Mouse (Mus musculus): ENCODE results near the gene Etfa. TPM values are rescaled to one million over a fixed set of nuclear protein-coding genes. Genes with fewer than 3 reads are reported as not detected.

Etfa gene
- polyA plus RNA-seq, 1 experiment: not detected

DNA sequence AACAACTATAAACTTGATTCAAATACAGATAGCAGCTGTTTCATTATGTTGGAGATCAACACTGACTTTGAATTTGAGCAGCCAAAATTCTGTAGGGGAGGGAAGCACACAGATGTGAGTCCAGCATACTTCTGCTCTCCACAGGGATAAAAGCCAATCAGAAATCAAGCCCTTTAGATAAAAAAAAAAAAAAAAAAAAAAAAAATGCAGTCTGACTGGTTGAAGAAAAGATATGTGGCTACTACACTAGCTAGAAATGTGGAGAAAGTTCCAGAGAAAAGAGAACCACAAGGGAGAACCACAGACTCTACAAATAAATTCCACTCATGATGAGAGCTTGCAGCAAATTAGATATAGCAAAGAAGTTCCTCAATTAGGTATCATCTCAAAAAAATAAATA, 33.3 kb downstream of the Etfa start:
- no peak for TF ChIP-seq CTCF (IDR thresholded peaks at IDR 0.05; ENCODE audit: insufficient read depth, low read depth, low read length)
- Histone ChIP-seq H3K4me1 (ENCODE audit: control insufficient read depth, insufficient read depth, low read length) (no peaks in the 10 kb centered on the region), H3K27ac (ENCODE audit: insufficient read depth, low read depth, low read length) (no peak overlapping the region), H3K4me3 (ENCODE audit: insufficient read depth, low read depth, low read length) (no peak overlapping the region)

DNA sequence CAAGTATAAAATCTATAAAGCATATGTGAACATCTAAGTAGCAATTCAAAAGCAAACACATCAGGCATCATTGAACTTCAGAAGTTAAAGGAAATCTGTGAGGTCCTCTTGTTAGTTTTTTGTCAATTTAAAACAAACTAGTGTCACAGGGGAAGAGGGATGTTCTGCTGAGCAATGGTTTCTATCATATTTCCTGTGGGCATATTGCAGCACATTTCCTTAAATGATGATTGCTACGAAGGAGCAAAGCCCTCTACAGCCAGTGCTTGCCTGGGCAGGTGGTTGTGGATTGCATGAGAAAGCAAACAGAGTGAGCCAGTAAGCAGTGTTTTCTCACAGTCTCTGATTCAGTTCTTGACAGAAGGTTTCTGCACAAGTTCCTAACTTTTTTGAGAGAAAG, 36.0 kb downstream of the Etfa start:
- Histone ChIP-seq H3K4me3 (ENCODE audit: insufficient read depth, low read depth, low read length) (no peak overlapping the region), H3K27ac (ENCODE audit: insufficient read depth, low read depth, low read length) (no peak overlapping the region), H3K4me1 (ENCODE audit: control insufficient read depth, insufficient read depth, low read length) (no peaks in the 10 kb centered on the region)
- TF ChIP-seq POLR2A (IDR thresholded peaks at IDR 0.05; ENCODE audit: insufficient read depth, low read depth, low read length) (no peak), CTCF (IDR thresholded peaks at IDR 0.05; ENCODE audit: insufficient read depth, low read depth, low read length) (no peak)
- WGBS: 87% methylated on average over 1 of the region's 1 CpGs

DNA sequence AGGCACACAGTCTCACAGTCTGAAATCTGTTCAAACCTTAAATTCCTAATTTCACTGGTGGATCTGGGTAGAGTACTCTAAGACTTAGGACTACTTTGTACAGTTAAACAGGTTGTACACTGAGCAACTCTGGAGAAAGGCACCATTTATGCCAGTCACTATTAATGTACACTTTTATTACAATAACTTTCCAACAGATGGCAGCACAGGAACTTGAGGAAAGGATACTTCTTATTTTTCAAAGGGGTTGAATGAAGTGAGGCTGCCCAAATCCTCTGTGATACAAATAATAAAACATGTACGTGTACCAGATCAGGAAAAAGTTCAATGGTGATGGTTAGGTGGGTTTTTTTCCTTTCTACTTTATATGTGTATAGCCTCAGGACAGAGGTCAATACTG, 43.6 kb downstream of the Etfa start:
- Histone ChIP-seq H3K4me1 (ENCODE audit: control insufficient read depth, insufficient read depth, low read length) (no peaks in the 10 kb centered on the region), H3K4me3 (ENCODE audit: insufficient read depth, low read depth, low read length) (no peak overlapping the region), H3K27ac (ENCODE audit: insufficient read depth, low read depth, low read length) (no peak overlapping the region)
- 51% methylated on average over 1 of the region's 1 CpGs for WGBS
- TF ChIP-seq POLR2A (IDR thresholded peaks at IDR 0.05; ENCODE audit: insufficient read depth, low read depth, low read length): no peak
- no peak for TF ChIP-seq CTCF (IDR thresholded peaks at IDR 0.05; ENCODE audit: insufficient read depth, low read depth, low read length)

DNA sequence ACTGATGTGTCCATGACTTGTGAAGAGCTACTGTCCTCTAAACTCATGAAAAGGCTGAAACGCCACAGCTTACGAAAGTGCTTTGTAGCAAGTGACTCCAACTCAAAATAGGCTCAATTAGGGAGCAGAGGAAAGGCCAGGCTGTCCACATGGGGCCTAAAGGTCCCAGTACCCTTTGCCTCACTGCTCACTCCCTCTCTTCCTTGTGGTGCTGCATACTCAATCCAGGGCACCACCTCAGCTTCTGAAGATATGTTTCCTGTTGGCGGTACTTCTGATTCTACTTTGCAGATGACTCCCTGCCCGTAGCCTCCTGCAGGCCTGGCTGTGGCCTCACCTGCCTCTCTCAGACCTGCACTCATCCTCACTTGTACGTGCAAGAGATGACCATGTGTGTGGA, 58.7 kb downstream of the Etfa start:
- no peaks in the 10 kb centered on the region for H3K4me1 ChIP-seq (ENCODE audit: control insufficient read depth, insufficient read depth, low read length)
- TF ChIP-seq POLR2A (IDR thresholded peaks at IDR 0.05; ENCODE audit: insufficient read depth, low read depth, low read length) (no peak), CTCF (IDR thresholded peaks at IDR 0.05; ENCODE audit: insufficient read depth, low read depth, low read length) (no peak)
- H3K4me3 ChIP-seq (ENCODE audit: insufficient read depth, low read depth, low read length): no peak overlapping the region
- H3K27ac ChIP-seq (ENCODE audit: insufficient read depth, low read depth, low read length): no peak overlapping the region
- WGBS: 95% methylated on average over 5 of the region's 5 CpGs

DNA sequence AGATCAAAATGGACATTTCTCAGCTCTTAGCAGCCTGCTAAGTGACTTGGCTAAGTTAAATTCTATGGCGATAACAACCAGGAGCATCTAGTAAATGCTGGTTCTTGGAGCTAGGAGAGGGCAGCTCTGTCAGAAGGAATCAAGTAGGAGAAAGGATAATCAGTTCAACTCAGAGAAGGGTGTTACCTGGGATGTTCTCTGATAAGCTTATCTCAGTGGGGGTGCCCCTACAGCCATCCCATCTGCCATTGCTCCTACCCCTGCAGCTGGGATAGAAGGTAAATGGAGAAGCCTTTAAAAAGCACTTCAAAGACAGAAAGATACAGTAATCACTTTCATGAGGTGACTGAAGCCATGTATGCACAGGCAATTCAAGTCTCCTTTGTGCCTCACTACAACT, 59.1 kb downstream of the Etfa start:
- WGBS: 97% methylated on average over 1 of the region's 1 CpGs
- Histone ChIP-seq H3K4me3 (ENCODE audit: insufficient read depth, low read depth, low read length) (no peak overlapping the region), H3K4me1 (ENCODE audit: control insufficient read depth, insufficient read depth, low read length) (no peaks in the 10 kb centered on the region), H3K27ac (ENCODE audit: insufficient read depth, low read depth, low read length) (no peak overlapping the region)
- no peak for TF ChIP-seq POLR2A (IDR thresholded peaks at IDR 0.05; ENCODE audit: insufficient read depth, low read depth, low read length)
- TF ChIP-seq CTCF (IDR thresholded peaks at IDR 0.05; ENCODE audit: insufficient read depth, low read depth, low read length): no peak

DNA sequence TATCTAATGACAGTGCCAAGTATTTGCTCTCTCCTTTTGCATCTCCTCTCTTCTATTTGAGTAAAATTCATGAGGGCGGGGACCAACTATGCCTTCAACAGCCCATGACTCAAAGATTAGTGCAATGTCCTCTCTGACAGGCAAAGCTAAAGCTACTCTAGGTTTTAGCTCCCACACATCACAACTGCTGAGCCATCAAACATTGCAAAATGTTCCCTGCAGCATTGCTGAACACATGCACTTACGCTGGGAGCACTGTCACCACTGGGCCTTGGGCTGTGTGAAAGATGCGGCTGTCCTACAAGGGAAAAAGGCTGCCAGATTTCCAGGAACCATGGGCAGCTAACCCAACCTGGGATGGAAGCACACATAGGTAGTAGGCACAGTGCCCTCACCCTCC, 60.6 kb downstream of the Etfa start:
- WGBS: 88% methylated on average over 3 of the region's 3 CpGs

DNA sequence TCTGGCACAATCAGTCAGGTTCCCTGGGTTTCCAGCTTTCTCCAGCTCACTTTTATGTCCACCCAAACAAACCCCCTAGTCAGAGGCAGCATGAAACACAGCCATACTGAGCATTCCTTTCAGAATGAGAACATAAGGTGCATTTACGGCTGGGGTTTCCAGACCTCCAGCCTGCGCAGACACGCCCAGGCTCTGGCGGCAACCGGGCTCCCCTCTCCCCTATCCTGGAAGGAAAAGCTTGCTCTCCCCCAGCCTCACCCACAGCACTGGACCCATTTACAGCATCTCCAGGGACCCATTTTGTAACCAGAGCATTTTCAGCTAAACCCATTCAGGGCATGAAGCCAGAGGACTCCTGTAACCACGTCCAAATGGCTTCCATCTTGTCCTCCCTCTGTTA, 62.0 kb downstream of the Etfa start:
- Histone ChIP-seq H3K4me3 (ENCODE audit: insufficient read depth, low read depth, low read length) (no peak overlapping the region), H3K27ac (ENCODE audit: insufficient read depth, low read depth, low read length) (no peak overlapping the region), H3K4me1 (ENCODE audit: control insufficient read depth, insufficient read depth, low read length) (no peaks in the 10 kb centered on the region)
- 89% methylated on average over 6 of the region's 6 CpGs for WGBS
- no peak for TF ChIP-seq CTCF (IDR thresholded peaks at IDR 0.05; ENCODE audit: insufficient read depth, low read depth, low read length)
- no peak for TF ChIP-seq POLR2A (IDR thresholded peaks at IDR 0.05; ENCODE audit: insufficient read depth, low read depth, low read length)

More for the DNA sequence above, 60.6 kb downstream of the Etfa start:
- TF ChIP-seq CTCF (IDR thresholded peaks at IDR 0.05; ENCODE audit: insufficient read depth, low read depth, low read length) (no peak), POLR2A (IDR thresholded peaks at IDR 0.05; ENCODE audit: insufficient read depth, low read depth, low read length) (no peak)
- no peaks in the 10 kb centered on the region for H3K4me1 ChIP-seq (ENCODE audit: control insufficient read depth, insufficient read depth, low read length)
- H3K4me3 ChIP-seq (ENCODE audit: insufficient read depth, low read depth, low read length): no peak overlapping the region
- H3K27ac ChIP-seq (ENCODE audit: insufficient read depth, low read depth, low read length): no peak overlapping the region

DNA sequence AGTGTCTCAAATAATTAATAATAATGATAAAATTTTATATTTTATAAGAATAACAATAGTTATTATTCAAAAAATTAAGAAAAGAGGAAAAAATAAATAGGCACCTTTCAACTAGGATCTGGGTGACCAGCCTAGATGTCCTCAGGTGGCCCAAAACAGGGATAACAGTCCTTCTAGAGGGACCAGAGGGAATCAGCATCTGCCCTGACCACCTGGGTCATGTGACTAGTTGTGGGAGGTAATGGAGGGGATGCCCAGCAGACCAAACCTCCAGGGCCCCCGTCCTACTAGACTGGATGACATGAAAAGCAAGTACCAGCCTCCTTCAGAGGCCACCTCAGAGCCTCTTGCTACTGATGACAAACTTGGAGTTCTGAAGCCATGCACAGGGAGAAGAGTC, 62.9 kb downstream of the Etfa start:
- H3K27ac ChIP-seq (ENCODE audit: insufficient read depth, low read depth, low read length): no peak overlapping the region
- no peak overlapping the region for H3K4me3 ChIP-seq (ENCODE audit: insufficient read depth, low read depth, low read length)
- TF ChIP-seq CTCF (IDR thresholded peaks at IDR 0.05; ENCODE audit: insufficient read depth, low read depth, low read length) (no peak), POLR2A (IDR thresholded peaks at IDR 0.05; ENCODE audit: insufficient read depth, low read depth, low read length) (no peak)
- no peaks in the 10 kb centered on the region for H3K4me1 ChIP-seq (ENCODE audit: control insufficient read depth, insufficient read depth, low read length)
- WGBS: 65% methylated on average over 1 of the region's 1 CpGs

- H3K4me3 ChIP-seq (ENCODE audit: insufficient read depth, low read depth, low read length): no peak overlapping the region
- WGBS: 88% methylated on average over 4 of the region's 4 CpGs
- TF ChIP-seq POLR2A (IDR thresholded peaks at IDR 0.05; ENCODE audit: insufficient read depth, low read depth, low read length): no peak
- no peak for TF ChIP-seq CTCF (IDR thresholded peaks at IDR 0.05; ENCODE audit: insufficient read depth, low read depth, low read length)
Measured at GRCm38 (mm10) chr9:55447509-55447908, 64.5 kb downstream of the Etfa start.

GRCm38 (mm10) chr9:55439206-55439780, 72.8 kb downstream of the Etfa start:
- Histone ChIP-seq H3K4me3 (ENCODE audit: insufficient read depth, low read depth, low read length) (no peak overlapping the region), H3K27ac (ENCODE audit: insufficient read depth, low read depth, low read length) (no peak overlapping the region), H3K4me1 (ENCODE audit: control insufficient read depth, insufficient read depth, low read length) (no peaks in the 10 kb centered on the region)
- TF ChIP-seq POLR2A (IDR thresholded peaks at IDR 0.05; ENCODE audit: insufficient read depth, low read depth, low read length) (no peak), CTCF (IDR thresholded peaks at IDR 0.05; ENCODE audit: insufficient read depth, low read depth, low read length) (no peak)
- 89% methylated on average over 5 of the region's 5 CpGs for WGBS

More at GRCm38 (mm10) chr9:55447509-55447908, 64.5 kb downstream of the Etfa start:
- Histone ChIP-seq H3K4me1 (ENCODE audit: control insufficient read depth, insufficient read depth, low read length) (no peaks in the 10 kb centered on the region), H3K27ac (ENCODE audit: insufficient read depth, low read depth, low read length) (no peak overlapping the region)

Measured in olfactory bulb, adult 2 months (tissue).